Mouse (Mus musculus) CH12.LX (cell line): ENCODE data around the gene Pcdh15.

Experiments used
- CHD2 ChIP-seq: IDR thresholded peaks from 2 replicates; pipeline ENCODE4 v1.6.1; 2011; ENCODE audit warnings: low read length, improper control_type of control experiment
- CTCF ChIP-seq, 2 experiments: IDR thresholded peaks in 1 of 2; conservative IDR thresholded peaks in 1 of 2; 2 replicates each; pipeline ENCODE4 v1.5.1; 2011 to 2012; ENCODE audit warnings: low read depth in 2 of 2, low read length in 2 of 2, improper control_type of control experiment in 1 of 2, inconsistent platforms in 1 of 2, mild to moderate bottlenecking in 1 of 2, moderate library complexity in 1 of 2
- MAFK ChIP-seq: IDR thresholded peaks from 2 replicates; pipeline ENCODE4 v1.6.1; 2011; ENCODE audit warnings: low read length, improper control_type of control experiment; ENCODE audit not compliant: insufficient replicate concordance
- MAX ChIP-seq: IDR thresholded peaks from 2 replicates; pipeline ENCODE4 v1.6.1; 2011; ENCODE audit warnings: low read length, improper control_type of control experiment
- MAZ ChIP-seq: IDR thresholded peaks from 2 replicates; pipeline ENCODE4 v1.6.1; 2012; ENCODE audit warnings: low read depth, mild to moderate bottlenecking, inconsistent platforms, low read length, improper control_type of control experiment, moderate library complexity
- MEF2A ChIP-seq: IDR thresholded peaks from 2 replicates; pipeline ENCODE4 v1.6.1; 2014; ENCODE audit warnings: low read depth, mild to moderate bottlenecking, inconsistent platforms, low read length, improper control_type of control experiment, borderline replicate concordance
- POLR2A ChIP-seq: IDR thresholded peaks from 2 replicates; pipeline ENCODE4 v1.6.1; 2011; ENCODE audit warnings: low read depth, mild to moderate bottlenecking, improper control_type of control experiment, low read length
- RAD21 ChIP-seq: IDR thresholded peaks from 2 replicates; pipeline ENCODE4 v1.6.1; 2011; ENCODE audit warnings: low read depth, mild to moderate bottlenecking, low read length, improper control_type of control experiment, moderate library complexity
- TBP ChIP-seq: conservative IDR thresholded peaks from 2 replicates; pipeline ENCODE4 v1.6.1; 2011; ENCODE audit warnings: low read depth, low read length, improper control_type of control experiment
- TCF12 ChIP-seq: IDR thresholded peaks from 2 replicates; pipeline ENCODE4 v1.6.1; 2014; ENCODE audit warnings: low read depth, mild to moderate bottlenecking, inconsistent platforms, low read length, improper control_type of control experiment
- USF1 ChIP-seq: IDR thresholded peaks from 2 replicates; pipeline ENCODE4 v1.6.1; 2014; ENCODE audit warnings: low read depth, mild to moderate bottlenecking, inconsistent platforms, low read length, improper control_type of control experiment
- ZC3H11A ChIP-seq: IDR thresholded peaks from 2 replicates; pipeline ENCODE4 v1.6.1; 2012; ENCODE audit warnings: low read depth, mild to moderate bottlenecking, inconsistent platforms, low read length, improper control_type of control experiment
- ZMIZ1 ChIP-seq: IDR thresholded peaks from 2 replicates; pipeline ENCODE4 v1.6.1; 2012; ENCODE audit warnings: low read depth, mild to moderate bottlenecking, inconsistent platforms, low read length, improper control_type of control experiment

DNA sequence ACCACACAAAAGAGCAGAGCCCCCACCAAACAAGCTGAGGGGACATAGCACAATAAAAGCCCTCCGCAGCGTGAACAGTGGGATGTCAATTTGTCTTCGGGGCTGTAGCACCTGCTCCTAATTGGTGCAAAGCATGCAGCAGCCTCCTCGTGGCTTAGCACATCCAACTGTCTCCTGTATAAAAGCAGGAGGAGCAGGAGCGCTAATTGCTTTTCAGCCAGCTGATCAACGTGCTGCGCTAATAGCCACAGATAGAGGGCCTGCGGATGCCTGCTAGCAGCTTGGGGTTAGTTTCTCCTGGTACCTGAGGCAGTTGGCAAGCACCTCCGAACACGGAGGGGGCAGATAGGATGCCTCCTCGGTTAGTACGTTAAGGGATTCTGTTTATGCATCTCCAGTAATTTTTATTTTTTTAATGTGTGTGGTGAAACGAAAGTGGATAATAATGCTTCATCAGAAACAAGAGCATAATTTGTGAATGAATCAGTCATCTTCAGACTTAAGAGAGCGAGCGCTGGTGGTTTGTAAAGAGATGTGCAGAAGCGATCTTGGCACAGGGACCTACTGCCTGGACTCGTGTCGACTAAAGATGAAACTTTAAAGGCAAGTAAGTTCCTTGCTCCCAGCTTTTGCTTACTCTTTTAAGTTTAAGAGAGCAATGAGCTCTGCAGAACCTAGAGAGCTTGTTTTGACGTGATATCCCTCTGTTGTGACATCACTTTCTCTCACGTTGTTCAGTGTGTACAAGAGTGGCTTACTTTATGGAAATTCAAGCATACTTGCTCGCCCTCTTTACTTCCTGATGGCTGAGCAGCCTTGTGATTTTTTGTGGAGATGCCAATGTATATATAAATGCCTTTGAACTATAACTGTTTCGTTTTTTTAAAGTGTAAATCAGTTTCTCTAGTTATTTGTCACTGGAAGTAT lies 722.8 kb downstream of the Pcdh15 start:
- TF ChIP-seq ZMIZ1 = no peak
- no peak for TF ChIP-seq CTCF (conservative IDR thresholded peaks at IDR 0.05 in 1 of 2, IDR thresholded peaks at IDR 0.05 in 1 of 2; ENCODE audit: low read depth in 2 of 2, low read length in 2 of 2)
- TF ChIP-seq MAFK = no peak
- no peak for TF ChIP-seq TCF12
- no peak for TF ChIP-seq RAD21
- TF ChIP-seq ZC3H11A = no peak
- no peak for TF ChIP-seq MAZ
- TF ChIP-seq USF1 = no peak
- TF ChIP-seq TBP = no peak
- no peak for TF ChIP-seq CHD2
- no peak for TF ChIP-seq POLR2A
- TF ChIP-seq MAX = no peak
- no peak for TF ChIP-seq MEF2A
